Comparison of ENCODE assay signal across 9 mouse cellular contexts in genomic region chr11:21864000-21864399, GRCm38 (mm10).
DNase-seq lines count a peak whose midpoint lies in the region; ATAC-seq lines count a peak whose summit lies in the region.
"Had no signal": no experiment of that assay in that cellular context is flagged by ENCODE, and none has a peak within 500 bp of the region (broad histone marks: within the 10 kb centered on the region; RNA-seq: fewer than 3 reads in every experiment).

No protein-coding gene starts in this region.

- H3K27ac ChIP-seq in hindbrain, embryonic 11.5 days (ENCODE audit: low read depth, low read length): no peak overlapping the region
- H3K27ac ChIP-seq in midbrain, embryonic 16.5 days (ENCODE audit: low read length): peak overlapping the region; percentile 10; the same call in 1 of the 2 replicates

- H3K36me3 ChIP-seq in hindbrain, embryonic 11.5 days (ENCODE audit: control insufficient read depth, insufficient read depth, low read length): no peaks in the 10 kb centered on the region
- H3K36me3 ChIP-seq in midbrain, embryonic 16.5 days (ENCODE audit: control insufficient read depth, insufficient read depth, low read length): no peaks in the 10 kb centered on the region

- intact Hi-C loops in left cerebral cortex, postnatal 25 days (cut with DNase I): no loop called here

- H3K27me3 ChIP-seq in hindbrain, embryonic 11.5 days (ENCODE audit: control insufficient read depth, insufficient read depth, low read length): no peaks in the 10 kb centered on the region
- H3K27me3 ChIP-seq in midbrain, embryonic 16.5 days (ENCODE audit: control insufficient read depth, insufficient read depth, low read depth, low read length): no peaks in the 10 kb centered on the region

- H3K4me1 ChIP-seq in hindbrain, embryonic 11.5 days (replicated peaks; ENCODE audit: control insufficient read depth, insufficient read depth, low read length): no peaks in the 10 kb centered on the region
- no peaks in the 10 kb centered on the region for H3K4me1 ChIP-seq in midbrain, embryonic 16.5 days (ENCODE audit: control insufficient read depth, insufficient read depth, low read length)

- no peak overlapping the region for H3K4me2 ChIP-seq in hindbrain, embryonic 11.5 days (replicated peaks; ENCODE audit: low read depth, low read length)
- H3K4me2 ChIP-seq in midbrain, embryonic 16.5 days (ENCODE audit: low read length): no peak overlapping the region

- no peak overlapping the region for H3K4me3 ChIP-seq in hindbrain, embryonic 11.5 days (ENCODE audit: low read depth, low read length)
- H3K4me3 ChIP-seq in midbrain, embryonic 16.5 days (ENCODE audit: low read depth, low read length): no peak overlapping the region

- DNase-seq in kidney, postnatal 10 days: peak; percentile 8
- no peak for DNase-seq in kidney, postnatal 14 days
- DNase-seq in embryo, embryonic 10.5 days (ENCODE audit: low spot score): peak; percentile 60
- peak; percentile 41 for DNase-seq in hindbrain, embryonic 11.5 days (ENCODE audit: low spot score)
- no peak for DNase-seq in cerebellum, adult 18-20 months
- DNase-seq in left cerebral cortex, postnatal 25 days (ENCODE audit: low spot score in 2 of 2): no peak
- DNase-seq in frontal cortex, postnatal 14 days (ENCODE audit: low spot score in 2 of 2): no peak
- DNase-seq: gastrocnemius, postnatal 10 days had no signal

- peak; percentile 76 for ATAC-seq in hindbrain, embryonic 11.5 days (ENCODE audit: low FRiP score)
- ATAC-seq in midbrain, embryonic 16.5 days: peak; percentile 70; the same call in 1 of the 2 replicates

- no peaks in the 10 kb centered on the region for H3K9me3 ChIP-seq in hindbrain, embryonic 11.5 days (ENCODE audit: control insufficient read depth, low read length)
- no peaks in the 10 kb centered on the region for H3K9me3 ChIP-seq in midbrain, embryonic 16.5 days (replicated peaks; ENCODE audit: control insufficient read depth, low read length, poor library complexity, severe bottlenecking)

- no peak overlapping the region for H3K9ac ChIP-seq in hindbrain, embryonic 11.5 days (ENCODE audit: low read depth, low read length)
- H3K9ac ChIP-seq in midbrain, embryonic 16.5 days (ENCODE audit: low read depth, low read length): no peak overlapping the region

- 49% methylated on average over 6 of the region's 6 CpGs for WGBS in hindbrain, embryonic 11.5 days
- WGBS in midbrain, embryonic 16.5 days: 33% methylated on average over 6 of the region's 6 CpGs

Comparison
In these comparisons a context has a peak if more than half of its experiments do, and no peak if none do; other contexts are left out.
1. DNase-seq: peak in kidney, postnatal 10 days (single experiment), embryo, embryonic 10.5 days (single experiment) and hindbrain, embryonic 11.5 days (single experiment); none in kidney, postnatal 14 days (single experiment), cerebellum, adult 18-20 months (0 of 2), left cerebral cortex, postnatal 25 days (0 of 2) and frontal cortex, postnatal 14 days (0 of 2).